Mouse (Mus musculus): Measurements from ENCODE around the gene Lhfp.

GRCm38 (mm10) chr3:53203656-53204055 is 162.3 kb downstream of the Lhfp start:
- no peak for TF ChIP-seq CTCF (IDR thresholded peaks at IDR 0.05; ENCODE audit: borderline replicate concordance, insufficient read depth, low read length)
- TF ChIP-seq POLR2A (IDR thresholded peaks at IDR 0.05; ENCODE audit: low read depth, low read length) = no peak
